Mouse (Mus musculus) R1 (cell line): Measurements from ENCODE around the gene Lrrtm4.
A peak's percentile ranks its signal among the peaks of the same experiment; 100 is the strongest.

Experiments
- DNase-seq: peaks from one replicate; pipeline ENCODE4 v3.0.0-alpha.2; 2018; ENCODE audit warnings: low read depth, low spot score

The Lrrtm4 gene

GRCm38 (mm10) chr6:80018765-80019164 lies at the start of gene Lrrtm4:
Gene Lrrtm4 (plus strand): TSS chr6:80018877.
- DNase-seq, result no peak

DNA sequence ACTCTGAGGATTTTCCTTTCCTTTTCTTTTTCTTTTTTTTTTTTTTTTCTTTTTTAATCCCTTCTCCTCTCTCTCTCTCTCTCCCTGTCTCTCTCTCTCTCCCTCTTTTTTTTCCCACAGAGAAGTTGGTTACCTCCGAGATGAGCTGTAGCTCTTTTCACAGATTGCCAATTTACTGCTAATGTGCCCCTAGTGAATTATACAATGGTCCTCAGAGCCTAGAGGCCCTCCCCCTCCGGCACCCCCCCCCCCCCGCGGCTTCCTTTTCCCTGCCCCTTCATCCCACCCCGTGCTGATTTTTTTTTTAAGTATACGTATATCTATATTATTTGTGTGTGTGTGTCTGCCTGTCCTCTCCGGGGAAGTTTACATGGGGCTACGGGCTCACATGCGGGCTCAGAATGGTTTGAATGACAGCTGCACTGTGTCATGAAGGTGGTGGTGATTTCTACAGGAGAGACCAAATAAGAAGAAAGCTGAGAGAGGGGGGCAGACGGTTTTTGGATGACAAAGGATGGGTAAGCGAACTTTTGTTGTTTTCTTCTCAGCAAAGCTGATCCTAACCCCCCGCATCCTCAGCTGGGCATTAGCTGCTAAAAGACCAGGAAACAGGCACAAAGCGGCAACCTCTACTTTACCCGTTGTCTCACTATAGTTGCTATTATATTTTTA lies 648 bp downstream of the Lrrtm4 start:
- no peak for DNase-seq

GRCm38 (mm10) chr6:80019861-80020230 lies 1.2 kb downstream of the Lrrtm4 start:
- DNase-seq, result no peak

GRCm38 (mm10) chr6:80056849-80057248 lies 38.2 kb downstream of the Lrrtm4 start:
- peak; percentile 32 for DNase-seq

GRCm38 (mm10) chr6:80078001-80078400 lies 59.3 kb downstream of the Lrrtm4 start:
- DNase-seq, result no peak

DNA sequence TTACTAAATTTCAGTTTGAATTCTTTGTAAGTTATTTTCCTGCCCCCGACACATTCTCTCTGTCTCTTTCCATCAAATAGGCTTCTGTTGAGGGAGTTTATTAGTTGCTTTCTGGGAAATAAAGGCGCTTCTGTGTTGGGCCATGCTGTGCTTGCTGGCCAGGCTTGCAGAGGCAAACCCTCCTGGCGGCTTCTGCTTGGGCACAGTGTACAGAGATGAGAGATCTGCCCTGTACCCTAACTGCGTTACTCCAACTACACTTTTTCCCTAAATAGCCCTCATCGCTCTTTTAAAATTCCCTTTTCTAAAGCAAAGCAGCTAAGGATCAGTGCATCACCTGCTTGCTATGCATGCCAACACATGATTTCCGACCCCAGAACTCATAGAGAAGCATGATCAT lies 60.6 kb downstream of the Lrrtm4 start:
- DNase-seq, result no peak

DNA sequence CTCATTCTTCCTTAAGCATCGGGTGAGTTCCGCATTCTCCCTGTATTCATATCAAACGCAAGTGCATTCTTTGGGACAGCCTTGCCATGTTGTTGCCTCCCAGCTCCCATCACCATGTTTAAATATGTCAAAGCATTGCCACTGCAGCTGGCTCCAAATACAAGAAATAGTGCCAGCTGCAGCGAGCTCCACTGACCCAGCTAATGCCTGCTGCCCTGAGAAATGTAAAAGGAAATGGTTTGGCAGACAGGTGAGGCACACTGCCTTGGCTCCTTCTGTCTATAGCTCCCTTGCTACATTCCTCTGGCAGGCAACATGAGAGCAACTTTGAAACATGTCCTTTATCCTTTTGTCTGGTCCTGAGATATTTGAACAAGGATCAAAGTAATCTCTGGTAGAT lies 76.2 kb downstream of the Lrrtm4 start:
- DNase-seq, result no peak

DNA sequence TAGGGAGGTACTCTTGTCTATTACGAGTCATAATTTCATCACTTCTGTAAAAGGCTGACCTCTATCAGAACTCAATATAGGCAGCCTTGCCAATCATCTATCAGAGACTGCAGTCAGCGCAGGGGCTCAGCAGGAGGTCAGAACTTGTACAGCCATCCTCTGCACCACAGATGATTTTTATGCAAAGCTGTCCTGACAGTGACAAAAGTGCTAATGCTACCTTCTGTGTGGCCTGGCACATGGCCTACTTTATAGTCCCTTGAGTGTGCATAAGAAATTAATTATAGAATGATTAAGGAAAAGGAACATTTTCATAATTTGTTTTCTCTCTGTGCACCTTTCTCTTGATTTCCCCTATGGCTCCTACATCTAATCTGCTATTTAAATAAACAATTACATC lies 86.7 kb downstream of the Lrrtm4 start:
- no peak for DNase-seq

DNA sequence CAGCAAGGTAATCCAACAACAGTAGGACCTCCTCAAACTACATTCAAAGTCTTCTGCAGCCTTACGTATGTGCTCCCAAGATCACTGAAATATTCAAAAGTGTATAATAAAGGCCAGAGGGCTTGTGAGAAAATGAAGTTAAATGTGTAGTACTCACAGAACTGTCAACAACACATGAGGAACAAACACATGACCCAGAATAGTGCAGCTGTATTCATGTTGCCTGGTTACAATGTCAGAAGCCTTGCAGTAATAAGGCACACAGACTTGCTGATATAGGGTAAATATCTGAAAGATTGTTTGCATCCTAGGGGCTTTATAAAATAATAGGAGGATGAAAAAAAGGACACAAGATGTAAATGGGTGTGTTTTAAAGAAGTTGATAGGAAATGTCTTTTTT lies 87.2 kb downstream of the Lrrtm4 start:
- DNase-seq, result no peak

DNA sequence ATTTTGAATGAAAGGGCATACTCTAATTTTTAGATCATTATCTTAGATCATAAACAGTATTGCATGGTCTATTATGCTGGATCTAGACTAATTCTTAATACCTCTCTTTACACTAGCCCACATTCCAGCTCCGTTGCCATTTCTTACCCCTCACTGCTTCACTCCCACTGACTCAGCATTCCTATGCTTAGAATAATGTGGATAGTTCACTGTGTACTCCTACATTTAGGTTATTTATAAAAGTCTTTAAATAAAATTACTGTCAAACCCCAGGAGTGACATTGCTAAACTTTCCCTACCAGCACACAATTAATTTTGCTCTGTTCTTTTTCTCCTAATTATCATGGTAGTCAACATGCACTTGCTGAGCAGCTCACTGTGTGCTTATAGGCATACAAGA lies 107.7 kb downstream of the Lrrtm4 start:
- DNase-seq, result no peak

DNA sequence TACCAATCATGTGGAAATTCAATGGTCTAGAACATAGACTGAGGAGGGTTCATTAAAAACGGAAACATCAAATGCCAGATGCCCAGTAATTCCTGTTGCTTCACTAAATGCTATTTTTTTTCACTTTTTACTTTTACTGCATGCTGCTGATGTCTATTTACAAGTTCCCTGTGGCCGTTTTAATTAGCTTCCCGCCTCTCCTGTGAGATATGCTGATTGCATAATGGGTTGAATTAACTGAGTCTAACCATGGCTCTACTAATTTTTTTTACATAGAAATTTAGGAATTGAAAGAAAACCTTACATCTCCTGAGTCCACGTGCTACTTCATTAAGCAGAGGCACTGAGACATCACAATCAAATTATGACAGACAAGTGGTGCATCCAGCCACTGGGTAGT lies 143.9 kb downstream of the Lrrtm4 start:
- DNase-seq, result no peak

- DNase-seq, result no peak
Observed at GRCm38 (mm10) chr6:80181916-80182315, 163.2 kb downstream of the Lrrtm4 start.

- no peak for DNase-seq
Observed at GRCm38 (mm10) chr6:80182353-80182752, 163.7 kb downstream of the Lrrtm4 start.

- DNase-seq, result peak; percentile 10
Observed at GRCm38 (mm10) chr6:80185489-80186113, 166.9 kb downstream of the Lrrtm4 start.

DNA sequence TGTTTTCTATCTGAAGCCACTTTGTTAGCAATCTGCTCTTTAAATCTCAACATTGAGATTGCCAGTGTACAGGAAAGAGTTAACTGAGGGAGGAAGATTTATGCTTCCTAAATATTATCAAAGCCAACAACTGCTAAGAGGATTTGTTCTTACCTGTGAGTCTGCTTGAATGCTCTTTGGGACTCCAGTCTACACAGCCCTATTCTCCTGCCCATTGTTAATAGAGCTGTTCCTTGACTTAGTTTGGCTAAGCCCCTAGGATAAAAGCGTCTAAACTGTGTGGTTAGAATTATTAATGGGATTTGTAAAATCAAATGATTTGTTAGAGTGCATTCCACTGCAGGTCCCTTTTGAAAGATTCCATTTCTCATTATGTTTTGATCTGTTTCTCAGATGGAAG lies 168.1 kb downstream of the Lrrtm4 start:
- no peak for DNase-seq

GRCm38 (mm10) chr6:80209476-80209875 lies 190.8 kb downstream of the Lrrtm4 start:
- DNase-seq, result no peak

DNA sequence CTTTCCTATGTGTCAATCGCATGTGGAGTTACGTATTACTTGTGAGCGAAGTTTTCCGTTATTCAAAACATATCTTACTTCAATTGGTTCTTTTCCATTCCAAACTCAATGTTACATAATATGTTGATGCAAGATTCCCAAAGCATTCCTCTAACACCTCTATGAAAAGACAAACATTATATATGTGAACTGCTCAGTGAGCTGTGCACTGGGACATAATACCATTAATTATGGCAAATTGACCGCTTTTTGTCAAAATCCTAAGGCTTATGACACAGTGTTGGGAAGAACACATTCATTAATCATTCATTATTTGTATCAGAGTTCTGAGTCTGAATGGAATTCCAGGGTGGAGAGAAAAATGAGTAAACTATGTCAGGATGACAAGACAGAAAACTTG lies 191.6 kb downstream of the Lrrtm4 start:
- no peak for DNase-seq

DNA sequence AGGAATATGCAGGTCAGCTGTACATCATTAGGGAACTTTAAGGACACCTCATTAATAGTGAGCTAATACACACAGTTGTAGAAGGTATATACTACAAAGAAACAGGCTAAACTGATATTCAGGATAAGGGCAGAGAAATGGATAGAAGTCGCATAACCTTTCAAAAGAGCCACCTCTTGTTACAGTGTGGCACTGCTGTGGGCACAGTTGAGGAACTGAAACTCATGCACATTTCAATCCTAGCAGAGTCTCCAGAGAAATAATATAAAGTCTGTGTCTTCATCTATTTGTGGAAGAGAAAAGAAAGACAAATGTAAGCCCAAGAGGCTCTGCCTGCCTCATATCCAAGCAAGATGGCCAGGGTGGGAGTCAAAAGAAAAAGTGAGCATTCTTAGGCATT lies 242.9 kb downstream of the Lrrtm4 start:
- no peak for DNase-seq

DNA sequence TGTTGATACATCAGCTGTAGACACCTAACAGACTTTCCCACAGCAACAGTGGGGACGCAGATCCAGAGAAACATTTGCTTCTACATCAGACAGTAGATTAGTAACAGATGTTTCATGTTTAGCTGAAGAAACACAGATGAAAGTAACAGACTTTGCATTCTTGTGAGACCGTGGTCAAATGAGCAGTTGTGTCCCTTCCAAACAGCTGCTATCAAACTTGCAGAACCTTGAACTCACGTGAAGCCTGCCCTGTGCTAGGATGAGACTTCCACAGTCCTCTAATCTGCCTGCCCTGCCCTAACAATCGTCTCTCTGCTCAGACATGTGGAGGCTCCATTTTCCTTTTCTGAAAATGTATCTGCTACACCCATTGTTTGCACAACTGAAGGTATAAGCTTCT lies 245.3 kb downstream of the Lrrtm4 start:
- no peak for DNase-seq

DNA sequence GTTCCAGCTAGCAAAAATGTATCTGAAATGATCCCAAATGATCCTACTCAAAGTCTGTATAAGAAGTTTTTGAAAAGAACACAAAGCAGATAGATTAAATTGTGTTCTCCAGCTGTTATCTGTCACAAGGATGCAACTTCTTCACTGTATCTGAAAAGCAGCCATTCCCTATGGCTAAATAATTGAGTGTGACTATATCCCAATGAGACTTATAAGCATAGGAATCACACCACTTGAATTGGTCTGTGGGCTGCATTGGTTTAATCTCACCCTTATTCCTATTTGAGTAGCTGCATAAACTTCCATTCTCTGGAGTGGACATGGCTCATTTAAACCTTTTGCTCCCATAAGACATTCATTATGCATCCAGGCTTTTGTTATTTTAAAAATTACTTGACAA lies 245.9 kb downstream of the Lrrtm4 start:
- DNase-seq, result no peak

DNA sequence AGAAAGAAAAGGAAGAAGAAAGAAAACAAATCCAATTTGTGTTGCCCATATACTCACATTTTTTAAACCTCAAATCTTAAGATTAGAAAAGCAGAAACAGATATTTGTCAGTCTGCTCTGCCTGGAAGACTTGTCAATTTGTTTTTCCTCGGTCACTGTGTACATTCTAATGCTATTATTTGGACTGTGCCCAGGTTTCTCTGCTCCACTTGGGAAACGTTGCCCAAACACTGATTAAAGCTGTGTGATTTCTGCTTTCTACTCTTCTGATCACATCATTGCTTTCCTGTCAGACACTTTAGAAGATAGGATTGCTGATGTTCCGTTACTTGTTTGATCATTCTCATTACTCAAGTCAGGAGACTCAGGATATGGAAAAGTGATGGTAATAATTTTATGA lies 247.1 kb downstream of the Lrrtm4 start:
- DNase-seq, result no peak

- DNase-seq, result no peak
Observed at GRCm38 (mm10) chr6:80286968-80287367, 268.3 kb downstream of the Lrrtm4 start.

- no peak for DNase-seq
Observed at GRCm38 (mm10) chr6:80301871-80302270, 283.2 kb downstream of the Lrrtm4 start.

- DNase-seq, result no peak
Observed at GRCm38 (mm10) chr6:80303568-80303967, 284.9 kb downstream of the Lrrtm4 start.
